ENCODE assay signal across 9 mouse cellular contexts in the genomic region with DNA sequence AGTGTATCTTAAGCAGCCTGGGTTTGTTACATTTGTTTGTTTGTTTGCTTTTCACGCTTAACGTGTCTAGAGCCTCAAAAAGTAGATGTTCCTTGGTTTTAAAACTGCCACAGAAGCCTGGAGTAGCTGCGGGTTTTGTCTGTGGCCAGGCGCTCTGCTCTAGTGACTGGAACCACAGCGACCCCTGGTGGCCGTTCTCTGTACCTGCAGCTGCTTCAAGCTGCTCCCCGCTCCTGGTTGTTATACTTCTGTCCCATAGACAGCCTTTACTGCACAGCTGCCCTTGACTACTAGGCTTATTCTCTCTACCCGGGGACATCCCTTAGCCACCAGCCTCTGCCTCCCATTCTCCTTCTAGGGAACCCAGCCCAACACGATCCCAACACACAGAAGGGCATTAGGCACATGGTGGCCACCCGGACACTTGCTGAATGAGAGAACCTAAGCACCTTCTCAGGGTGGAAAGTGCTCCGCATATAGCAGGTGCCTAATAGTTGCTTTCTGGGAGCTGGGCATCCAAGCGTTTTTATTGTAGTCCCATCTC.
DNase-seq lines count a peak whose midpoint lies in the region; ATAC-seq and TF ChIP-seq lines count a peak whose summit lies in the region.
"Had no signal": no experiment of that assay in that cellular context is flagged by ENCODE, and none has a peak within 500 bp of the region (broad histone marks: within the 10 kb centered on the region; RNA-seq: fewer than 3 reads in every experiment).

No protein-coding gene starts in this region.

- H3K9me3 ChIP-seq in hindbrain, embryonic 10.5 days = no peaks in the 10 kb centered on the region
- no peaks in the 10 kb centered on the region for H3K9me3 ChIP-seq in hindbrain, embryonic 13.5 days
- H3K9me3 ChIP-seq in hindbrain, embryonic 12.5 days (replicated peaks) = no peaks in the 10 kb centered on the region
- no peaks in the 10 kb centered on the region for H3K9me3 ChIP-seq in midbrain, embryonic 16.5 days (replicated peaks; ENCODE audit: control insufficient read depth, low read length, poor library complexity, severe bottlenecking)
- H3K9me3 ChIP-seq in stomach, postnatal 0 days (ENCODE audit: control insufficient read depth, low read length) = no peaks in the 10 kb centered on the region
- H3K9me3 ChIP-seq: midbrain, embryonic 12.5 days had no signal

- H3K4me2 ChIP-seq in hindbrain, embryonic 13.5 days = no peak overlapping the region
- H3K4me2 ChIP-seq in hindbrain, embryonic 12.5 days (replicated peaks) = no peak overlapping the region
- no peak overlapping the region for H3K4me2 ChIP-seq in midbrain, embryonic 16.5 days (ENCODE audit: low read length)
- no peak overlapping the region for H3K4me2 ChIP-seq in stomach, postnatal 0 days (replicated peaks; ENCODE audit: low read depth)
- H3K4me2 ChIP-seq: midbrain, embryonic 12.5 days had no signal

- ATAC-seq in hindbrain, embryonic 13.5 days (ENCODE audit: low FRiP score) = no peak
- no peak for ATAC-seq in hindbrain, embryonic 12.5 days (ENCODE audit: low FRiP score)
- 0 out of 2 replicates have a peak, but pooled peaks have one; percentile 7 for ATAC-seq in midbrain, embryonic 16.5 days
- ATAC-seq in stomach, postnatal 0 days (ENCODE audit: low FRiP score, low TSS enrichment) = no peak

- peak; percentile 82 for DNase-seq in hindbrain, embryonic 10.5 days (ENCODE audit: low spot score)
- DNase-seq in adrenal gland, postnatal 14 days = peak; percentile 86
- peak; percentile 78 for DNase-seq in embryo, embryonic 9.5 days (ENCODE audit: extremely low spot score)
- peak; percentile 75 to 79 for DNase-seq in left cerebral cortex, postnatal 14 days (ENCODE audit: low spot score in 2 of 2)
- DNase-seq in stomach, postnatal 0 days (ENCODE audit: low spot score) = peak; percentile 80

- H3K27ac ChIP-seq in hindbrain, embryonic 10.5 days = no peak overlapping the region
- no peak overlapping the region for H3K27ac ChIP-seq in hindbrain, embryonic 13.5 days
- no peak overlapping the region for H3K27ac ChIP-seq in hindbrain, embryonic 12.5 days
- no peak overlapping the region for H3K27ac ChIP-seq in midbrain, embryonic 16.5 days (ENCODE audit: low read length)
- no peak overlapping the region for H3K27ac ChIP-seq in stomach, postnatal 0 days (replicated peaks)
- H3K27ac ChIP-seq: midbrain, embryonic 12.5 days had no signal

- H3K27me3 ChIP-seq in hindbrain, embryonic 10.5 days (ENCODE audit: insufficient read depth, poor library complexity, severe bottlenecking) = peaks cover 3% of the 10 kb centered on the region; the same call in 1 of the 2 replicates
- no peaks in the 10 kb centered on the region for H3K27me3 ChIP-seq in hindbrain, embryonic 13.5 days
- H3K27me3 ChIP-seq in hindbrain, embryonic 12.5 days = 0 out of 2 replicates have a peak, but pooled peaks cover 2% of the 10 kb centered on the region
- H3K27me3 ChIP-seq in midbrain, embryonic 16.5 days (ENCODE audit: control insufficient read depth, insufficient read depth, low read depth, low read length) = no peaks in the 10 kb centered on the region
- no peaks in the 10 kb centered on the region for H3K27me3 ChIP-seq in stomach, postnatal 0 days (ENCODE audit: control insufficient read depth, insufficient read depth, low read length)

- intact Hi-C loops in left cerebral cortex, postnatal 14 days (cut with DNase I) = loop anchor here (2.0 to 5.0 kb wide), 3 partner anchors 97 to 370 kb away; no protein-coding TSS in a partner anchor

- peak; percentile 97 for TF ChIP-seq CTCF in stomach, postnatal 0 days (IDR thresholded peaks at IDR 0.05; ENCODE audit: low read depth)

- no peak for TF ChIP-seq EP300 in stomach, postnatal 0 days (optimal IDR thresholded peaks at IDR 0.05)

- H3K4me3 ChIP-seq in hindbrain, embryonic 10.5 days = no peak overlapping the region
- no peak overlapping the region for H3K4me3 ChIP-seq in hindbrain, embryonic 13.5 days
- H3K4me3 ChIP-seq in hindbrain, embryonic 12.5 days = no peak overlapping the region
- no peak overlapping the region for H3K4me3 ChIP-seq in midbrain, embryonic 16.5 days (ENCODE audit: low read depth, low read length)
- no peak overlapping the region for H3K4me3 ChIP-seq in stomach, postnatal 0 days (ENCODE audit: low read depth, low read length)
- H3K4me3 ChIP-seq: midbrain, embryonic 12.5 days had no signal

- WGBS in hindbrain, embryonic 10.5 days = 17% methylated on average over 12 of the region's 12 CpGs
- 19% methylated on average over 12 of the region's 12 CpGs for WGBS in hindbrain, embryonic 13.5 days
- WGBS in hindbrain, embryonic 12.5 days = 19% methylated on average over 12 of the region's 12 CpGs
- 13% methylated on average over 12 of the region's 12 CpGs for WGBS in midbrain, embryonic 16.5 days
- 15% methylated on average over 12 of the region's 12 CpGs for WGBS in stomach, postnatal 0 days

- H3K36me3 ChIP-seq in hindbrain, embryonic 10.5 days = no peaks in the 10 kb centered on the region
- no peaks in the 10 kb centered on the region for H3K36me3 ChIP-seq in hindbrain, embryonic 13.5 days
- H3K36me3 ChIP-seq in hindbrain, embryonic 12.5 days = no peaks in the 10 kb centered on the region
- no peaks in the 10 kb centered on the region for H3K36me3 ChIP-seq in midbrain, embryonic 16.5 days (ENCODE audit: control insufficient read depth, insufficient read depth, low read length)
- H3K36me3 ChIP-seq in stomach, postnatal 0 days (ENCODE audit: control insufficient read depth, insufficient read depth, low read length) = no peaks in the 10 kb centered on the region
- H3K36me3 ChIP-seq: midbrain, embryonic 12.5 days had no signal

- peaks cover 38% of the 10 kb centered on the region for H3K4me1 ChIP-seq in hindbrain, embryonic 10.5 days (replicated peaks)
- H3K4me1 ChIP-seq in hindbrain, embryonic 13.5 days (replicated peaks) = peaks cover 45% of the 10 kb centered on the region
- H3K4me1 ChIP-seq in hindbrain, embryonic 12.5 days = peaks cover 43% of the 10 kb centered on the region
- H3K4me1 ChIP-seq in midbrain, embryonic 16.5 days (ENCODE audit: control insufficient read depth, insufficient read depth, low read length) = peaks cover 24% of the 10 kb centered on the region
- H3K4me1 ChIP-seq in stomach, postnatal 0 days (replicated peaks; ENCODE audit: control insufficient read depth, insufficient read depth) = peaks cover 6% of the 10 kb centered on the region

- H3K9ac ChIP-seq in hindbrain, embryonic 13.5 days = no peak overlapping the region
- H3K9ac ChIP-seq in hindbrain, embryonic 12.5 days = 0 out of 2 replicates have a peak overlapping the region, but pooled peaks have one; percentile 13
- no peak overlapping the region for H3K9ac ChIP-seq in midbrain, embryonic 16.5 days (ENCODE audit: low read depth, low read length)
- no peak overlapping the region for H3K9ac ChIP-seq in stomach, postnatal 0 days (ENCODE audit: low read length)
- H3K9ac ChIP-seq: midbrain, embryonic 12.5 days had no signal
